Mouse (Mus musculus) myocyte (in vitro differentiated cells): ENCODE results near the gene Kcnn3.

Source experiments
- MYOD1 ChIP-seq, 3 experiments: IDR thresholded peaks; one replicate each; pipeline ENCODE4 v1.6.1; 2011; ENCODE audit warnings: control low read depth in 2 of 3, low read depth in 2 of 3, mild to moderate bottlenecking in 2 of 3, moderate library complexity in 1 of 3; ENCODE audit not compliant: insufficient read length in 2 of 3, control insufficient read depth in 1 of 3
- POLR2A ChIP-seq: IDR thresholded peaks from one replicate; pipeline ENCODE4 v1.6.1; 2011; ENCODE audit warnings: low read depth, mild to moderate bottlenecking, control low read depth, moderate library complexity; ENCODE audit not compliant: insufficient read length
- SRF ChIP-seq: IDR thresholded peaks from one replicate; pipeline ENCODE4 v1.6.1; 2011; ENCODE audit warnings: low read depth; ENCODE audit not compliant: control insufficient read depth, insufficient read length

- TF ChIP-seq POLR2A = no peak
- no peak for TF ChIP-seq MYOD1 (IDR thresholded peaks at IDR 0.05; ENCODE audit: control insufficient read depth in 1 of 3, insufficient read length in 2 of 3, low read depth in 2 of 3)
- TF ChIP-seq SRF = no peak
Measured at GRCm38 (mm10) chr3:89592809-89593208, 72.8 kb downstream of the Kcnn3 start.
